Mouse (Mus musculus) liver, embryonic 14 days (tissue): ENCODE data around the gene Zfp382. TPM values are rescaled to one million over a fixed set of nuclear protein-coding genes. Genes with fewer than 3 reads are reported as not detected.

Experiments
- polyA plus RNA-seq: library from polyadenylated mRNA; depleted of rRNA; stranded (reverse); fragments of >200 nt; gene quantifications from 2 replicates; pipeline ENCODE4 v1.2.3, GENCODE M21; 2012; rRNA removed

The Zfp382 gene
- 0.57 and 0.73 TPM in 2 replicates for polyA plus RNA-seq

GRCm38 (mm10) chr7:30121308-30122187 is at the start of gene Zfp382:
Gene Zfp382, plus strand, starts transcription at chr7:30121942.

GRCm38 (mm10) chr7:30072146-30073028 is 49.4 kb upstream of the Zfp382 start, which contains the start of gene Zfp82:
Gene Zfp82, minus strand, starts transcription at chr7:30072900.

GRCm38 (mm10) chr7:30090092-30090969 is 31.4 kb upstream of the Zfp382 start, which contains the start of the genes Gm26920 and Zfp566:
Gene Gm26920, minus strand, starts transcription at chr7:30090410.
Gene Zfp566, minus strand, starts transcription at chr7:30090527.

GRCm38 (mm10) chr7:30094646-30095429 is 26.9 kb upstream of the Zfp382 start, which contains the start of gene Zfp260:
Gene Zfp260, plus strand, starts transcription at chr7:30094777.

GRCm38 (mm10) chr7:30169583-30170282 is 48.0 kb downstream of the Zfp382 start, which contains the start of gene Zfp146:
Gene Zfp146, minus strand, starts transcription at chr7:30169750.

GRCm38 (mm10) chr7:30183879-30184289 is 62.1 kb downstream of the Zfp382 start, which contains the start of gene Cox7a1:
Gene Cox7a1, plus strand, starts transcription at chr7:30184144.

Other genes starting within 250 kb of the Zfp382 start
- gene Zfp27, start 215.4 kb upstream of the Zfp382 start, polyA plus RNA-seq, result 1.3 TPM in 2 replicates
- gene Zfp383, start 213.7 kb upstream of the Zfp382 start, polyA plus RNA-seq, result 0.77 and 0.84 TPM in 2 replicates
- gene Zfp74, start 167.9 kb upstream of the Zfp382 start, polyA plus RNA-seq, result 1.4 and 1.6 TPM in 2 replicates
- gene Zfp568, start 138.0 kb upstream of the Zfp382 start, polyA plus RNA-seq, result 5.8 and 6.6 TPM in 2 replicates
- gene Zfp14, start 70.6 kb upstream of the Zfp382 start, polyA plus RNA-seq, result 0.31 and 0.33 TPM in 2 replicates
- gene Zfp82, start 49.0 kb upstream of the Zfp382 start, polyA plus RNA-seq, result 0.60 and 0.68 TPM in 2 replicates
- 0.02 TPM in 2 replicates for gene Gm26920, start 31.5 kb upstream of the Zfp382 start, polyA plus RNA-seq
- gene Zfp566, start 31.4 kb upstream of the Zfp382 start, polyA plus RNA-seq, result 1.1 and 1.2 TPM in 2 replicates
- 5.0 and 5.6 TPM in 2 replicates for gene Zfp260, start 27.2 kb upstream of the Zfp382 start, polyA plus RNA-seq
- gene Zfp146, start 47.8 kb downstream of the Zfp382 start, polyA plus RNA-seq, result 22.7 and 23.5 TPM in 2 replicates
- gene Cox7a1, start 62.2 kb downstream of the Zfp382 start, polyA plus RNA-seq, result 2.8 and 3.4 TPM in 2 replicates
- gene Capns1, start 76.9 kb downstream of the Zfp382 start, polyA plus RNA-seq, result 109 and 119 TPM in 2 replicates
- 64.7 and 70.6 TPM in 2 replicates for gene Polr2i, start 110.0 kb downstream of the Zfp382 start, polyA plus RNA-seq
- 24.6 and 27.0 TPM in 2 replicates for gene Tbcb, start 110.3 kb downstream of the Zfp382 start, polyA plus RNA-seq
- 0.07 TPM in 1 of 2 replicates, not detected in the other for gene Ovol3, start 113.8 kb downstream of the Zfp382 start, polyA plus RNA-seq
- not detected in 2 replicates for gene Thap8, start 158.2 kb downstream of the Zfp382 start, polyA plus RNA-seq
- gene Wdr62, start 158.5 kb downstream of the Zfp382 start, polyA plus RNA-seq, result 12.3 and 12.9 TPM in 2 replicates
- 0.85 and 0.99 TPM in 2 replicates for gene Clip3, start 169.8 kb downstream of the Zfp382 start, polyA plus RNA-seq
- 13.6 and 13.9 TPM in 2 replicates for gene Alkbh6, start 186.8 kb downstream of the Zfp382 start, polyA plus RNA-seq
- 9.4 and 10.6 TPM in 2 replicates for gene Syne4, start 192.9 kb downstream of the Zfp382 start, polyA plus RNA-seq
- 0.12 and 0.16 TPM in 2 replicates for gene E130208F15Rik, start 199.8 kb downstream of the Zfp382 start, polyA plus RNA-seq
- gene Sdhaf1, start 202.0 kb downstream of the Zfp382 start, polyA plus RNA-seq, result 4.5 and 5.2 TPM in 2 replicates
- 1.1 and 1.2 TPM in 2 replicates for gene Lrfn3, start 240.8 kb downstream of the Zfp382 start, polyA plus RNA-seq